Mouse (Mus musculus) layer of hippocampus, adult 9-10 months (tissue): ENCODE measurements around the gene Nup88.

Experiments used
- DNase-seq: peaks from one replicate; pipeline ENCODE4 v3.0.0; 2022; ENCODE audit warnings: low spot score

Gene Nup88

DNA sequence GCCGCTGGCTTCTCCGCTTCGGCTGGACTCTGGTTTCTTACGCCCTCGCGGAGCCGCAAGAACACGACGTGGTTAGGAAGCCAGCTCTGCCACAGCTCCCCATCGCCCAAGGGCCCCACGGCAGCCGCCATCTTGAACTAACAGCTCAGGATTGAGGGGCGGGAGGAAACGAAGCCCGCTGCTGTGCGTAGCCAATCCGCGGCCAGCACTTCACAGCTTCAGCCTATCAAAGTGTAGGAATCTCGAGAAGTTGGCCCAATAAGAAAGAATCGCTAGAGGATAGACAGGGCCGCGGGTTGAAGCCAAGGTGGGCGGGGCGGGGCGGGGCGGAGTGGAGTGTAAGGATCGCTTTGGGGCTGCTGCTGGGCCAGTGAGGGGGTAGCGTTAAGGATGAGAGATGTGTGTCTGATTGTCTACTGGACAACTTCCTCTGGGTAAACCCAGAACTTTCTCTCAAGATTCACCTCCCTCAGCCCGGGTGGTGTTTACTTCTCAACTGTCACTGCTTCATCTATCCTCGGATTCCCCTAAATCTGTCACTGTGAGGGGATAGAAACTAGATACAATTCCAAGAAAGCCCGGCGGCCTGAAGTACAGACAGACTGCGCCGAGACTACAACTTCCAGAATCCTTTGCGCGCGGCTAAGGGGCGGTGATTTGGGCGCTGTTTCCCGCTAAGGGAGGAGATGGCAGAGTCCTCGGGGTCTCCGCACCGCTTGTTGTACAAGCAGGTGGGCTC, at the start of gene Nup88, which contains the start of gene Rpain:
Gene Nup88, minus strand, starts transcription at position 153 of the 739 bp plus-strand sequence.
Gene Rpain, plus strand, starts transcription at position 393 of the 739 bp plus-strand sequence.
- peak; percentile 93 for DNase-seq

DNA sequence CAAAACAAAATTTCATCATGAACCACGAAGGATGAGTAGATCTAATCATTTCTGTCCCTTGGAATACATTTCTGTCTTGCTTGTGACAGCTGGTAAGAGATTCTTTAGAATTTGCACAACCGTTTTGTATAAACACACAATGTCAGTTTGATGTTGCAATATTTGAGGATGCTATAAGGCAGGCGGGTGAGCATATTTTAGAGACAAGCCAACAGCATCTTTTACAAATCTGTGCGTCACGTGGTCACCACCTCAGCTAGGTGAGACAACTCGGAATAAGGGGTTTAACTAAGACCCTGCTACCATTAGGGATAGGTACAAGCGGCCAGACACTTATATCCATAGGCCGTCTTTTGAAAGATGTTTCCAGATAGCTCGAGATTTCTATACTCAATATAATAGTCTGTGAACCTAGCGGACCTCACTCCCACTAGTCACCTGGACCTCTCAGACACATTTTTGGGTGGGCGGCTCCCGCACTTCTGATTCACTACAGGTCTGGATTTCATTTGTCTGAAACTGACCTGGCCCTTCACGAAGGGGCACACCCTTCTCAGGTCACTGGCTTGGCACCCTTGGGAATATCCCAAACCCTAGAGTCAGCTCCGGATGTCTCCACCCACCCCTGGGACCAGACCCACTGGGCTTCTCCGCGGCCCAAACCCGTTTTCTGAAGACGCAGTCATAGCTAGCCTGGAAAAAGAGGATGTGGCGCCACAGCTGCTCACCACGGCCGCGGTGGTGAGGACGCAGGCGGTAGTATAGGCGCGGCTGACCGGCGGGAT, 48.8 kb upstream of the Nup88 start:
- DNase-seq = no peak

DNA sequence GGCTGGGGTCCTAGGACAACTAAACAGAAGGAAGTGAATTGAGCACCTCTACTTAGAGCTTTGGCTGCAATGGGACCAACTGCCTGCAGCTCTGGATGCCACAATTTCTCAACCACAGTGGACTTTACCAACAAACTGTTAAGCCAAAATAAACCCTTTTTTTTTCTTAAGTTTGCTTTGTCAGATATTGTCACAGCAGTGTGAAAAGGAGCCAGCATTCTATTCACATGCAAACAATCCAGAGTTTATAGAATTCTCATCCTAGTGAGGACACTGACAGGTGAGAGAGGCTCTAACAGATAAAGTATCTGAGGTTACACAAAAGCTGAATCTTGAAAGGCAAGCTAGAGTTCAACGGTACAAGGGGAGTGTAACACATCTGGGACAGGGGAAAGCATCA, 47.3 kb upstream of the Nup88 start:
- DNase-seq = no peak

DNA sequence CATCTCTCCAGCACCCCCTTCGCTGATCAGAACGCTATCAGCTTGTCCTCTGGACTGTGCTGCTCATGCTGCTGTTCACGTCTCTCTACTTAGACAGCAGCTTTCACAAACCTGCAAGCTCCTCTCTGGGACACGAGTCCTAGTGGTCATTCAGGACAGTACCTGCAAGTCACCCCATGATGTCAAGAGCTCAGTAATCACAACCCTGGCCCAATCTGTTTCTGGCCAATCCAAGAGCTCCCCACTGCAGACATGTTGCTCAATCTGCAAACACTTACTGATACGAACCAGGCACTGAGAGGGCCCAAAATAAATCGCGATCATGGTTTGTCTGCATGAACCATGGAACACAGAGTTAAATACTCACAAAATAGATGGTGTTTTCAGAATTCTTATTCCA, 43.0 kb upstream of the Nup88 start:
- no peak for DNase-seq

DNA sequence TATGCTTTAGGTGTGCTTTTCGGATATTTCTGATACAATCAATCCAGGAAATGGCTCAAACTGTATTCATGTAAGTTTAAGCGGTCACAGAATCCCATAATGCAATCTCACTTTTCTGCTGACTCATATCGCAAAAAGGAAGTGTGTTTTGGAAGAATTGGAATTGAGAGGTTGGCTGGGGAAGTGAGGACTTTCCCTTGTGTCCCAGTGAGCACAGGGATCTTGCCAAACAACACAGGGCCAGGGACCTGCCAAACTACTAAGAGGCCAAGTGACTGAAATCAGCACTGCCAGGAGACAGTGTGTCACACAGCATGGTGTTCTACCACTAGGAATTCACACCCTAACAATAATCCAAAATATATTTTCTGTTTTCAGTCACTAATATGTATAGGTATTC, 38.5 kb upstream of the Nup88 start:
- no peak for DNase-seq

DNA sequence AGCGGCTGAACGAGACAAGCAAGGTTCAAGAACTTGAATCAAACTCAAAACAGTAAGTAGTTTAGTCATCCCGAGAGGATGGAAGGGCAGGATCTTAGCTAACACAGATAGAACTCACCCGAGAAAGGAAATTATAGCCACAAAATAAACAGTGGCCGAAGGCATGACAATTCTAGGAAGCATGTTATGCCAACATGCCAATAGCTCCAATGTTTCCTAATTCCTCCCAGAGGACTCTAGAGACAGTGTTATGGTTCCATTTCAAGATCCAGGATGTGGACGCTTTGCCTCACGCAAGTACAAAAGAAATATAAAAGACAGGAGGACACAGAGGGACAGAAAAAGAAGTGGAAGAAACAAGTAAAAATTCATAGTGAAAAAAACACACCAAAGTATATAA, 38.1 kb upstream of the Nup88 start:
- DNase-seq = no peak

DNA sequence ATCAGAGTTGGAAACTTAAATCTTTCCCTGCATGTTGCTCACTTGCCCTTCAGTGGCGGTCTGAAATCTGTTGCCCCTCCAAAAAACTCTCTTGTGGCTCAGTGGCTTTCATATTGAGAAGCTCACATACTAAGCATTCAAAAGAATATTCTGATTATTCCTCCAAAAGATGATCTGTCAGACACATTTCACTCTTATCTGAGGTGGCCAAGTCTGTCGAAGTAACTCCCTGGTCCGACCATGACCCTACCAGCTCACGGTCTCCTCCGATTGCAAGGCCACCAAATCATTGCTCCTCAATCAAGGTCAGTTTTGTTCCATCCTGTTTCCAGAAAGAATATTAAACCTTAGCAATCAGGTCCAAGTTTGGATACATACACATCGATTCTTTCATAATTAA, 37.3 kb upstream of the Nup88 start:
- DNase-seq = no peak

DNA sequence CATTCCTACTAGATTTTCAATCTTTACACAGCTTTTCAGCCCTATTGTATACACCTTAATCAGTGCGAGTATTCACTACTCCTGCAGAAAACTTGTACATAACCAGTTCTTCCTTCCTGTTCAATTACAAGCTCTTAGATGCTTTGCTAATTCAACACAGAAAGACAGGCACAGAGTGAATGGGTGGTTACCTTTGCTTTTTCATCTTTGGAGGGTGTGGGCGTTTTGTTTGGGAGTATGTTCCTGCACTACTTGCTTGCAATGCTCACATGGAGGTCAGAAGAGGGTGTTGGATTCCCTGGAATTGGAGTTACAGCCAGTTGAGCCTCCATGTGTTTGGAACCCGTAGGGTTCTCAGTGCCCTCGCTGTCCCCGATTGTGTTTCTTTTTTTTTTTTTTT, 35.3 kb upstream of the Nup88 start:
- no peak for DNase-seq

DNA sequence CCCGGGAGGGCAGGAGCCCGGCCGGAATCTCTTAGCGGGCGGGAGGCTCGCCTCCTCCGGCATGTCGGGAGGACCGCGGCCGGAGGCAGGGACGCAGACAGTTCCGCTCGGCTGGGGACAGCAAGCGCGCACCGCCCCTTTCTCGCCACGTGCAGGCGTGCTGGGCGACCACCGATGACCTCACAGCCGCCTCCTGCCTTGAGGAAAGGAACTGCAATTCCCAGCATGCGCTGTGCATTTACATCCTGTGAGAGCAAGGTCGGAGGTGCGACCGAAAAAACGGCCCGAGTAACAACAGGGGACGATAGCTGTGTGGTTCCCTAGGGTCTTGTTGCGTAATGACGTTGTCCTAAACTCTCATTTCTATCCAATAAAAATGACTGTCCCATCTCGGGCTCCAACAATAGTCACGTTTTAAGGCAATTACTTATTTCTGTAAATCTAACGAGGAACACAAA, 34.6 kb upstream of the Nup88 start, which contains the start of gene Dhx33:
Gene Dhx33, minus strand, starts transcription at position 122 of the 458 bp plus-strand sequence.
- DNase-seq = peak; percentile 90

DNA sequence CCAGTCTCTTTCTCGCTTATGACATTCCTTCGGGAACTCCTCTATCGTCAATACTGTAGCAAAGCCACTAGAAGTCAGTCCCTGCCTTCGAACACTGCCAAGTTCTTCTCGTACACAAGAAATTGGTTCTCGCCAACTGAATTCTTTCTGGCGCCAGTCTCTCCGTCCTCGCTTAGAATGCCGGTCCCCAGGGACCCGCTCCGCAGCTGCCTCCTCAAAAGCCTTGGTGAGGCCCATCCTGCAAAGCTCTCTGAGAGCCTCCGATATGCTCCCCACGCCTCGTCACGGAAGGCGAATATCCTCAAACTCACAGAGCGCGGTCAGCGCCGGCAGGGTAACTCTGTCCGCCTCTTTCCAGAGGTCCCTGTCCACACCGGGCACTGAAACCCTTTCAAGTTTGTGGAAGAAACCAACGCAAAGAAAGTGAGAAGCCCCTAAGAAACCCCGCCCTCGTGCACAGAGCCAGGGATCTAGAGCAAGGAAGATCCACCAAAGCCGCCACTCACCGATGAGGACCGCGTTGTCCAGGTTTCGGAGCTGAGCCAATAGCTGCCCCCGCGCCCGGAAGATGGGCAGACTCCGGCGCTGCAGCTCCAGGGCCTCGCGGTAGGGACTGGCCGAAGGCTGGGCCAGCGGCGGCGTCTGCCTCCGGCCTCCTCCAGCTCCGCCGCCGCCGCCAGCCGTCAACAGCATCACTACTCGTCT, 34.0 kb upstream of the Nup88 start:
- no peak for DNase-seq

DNA sequence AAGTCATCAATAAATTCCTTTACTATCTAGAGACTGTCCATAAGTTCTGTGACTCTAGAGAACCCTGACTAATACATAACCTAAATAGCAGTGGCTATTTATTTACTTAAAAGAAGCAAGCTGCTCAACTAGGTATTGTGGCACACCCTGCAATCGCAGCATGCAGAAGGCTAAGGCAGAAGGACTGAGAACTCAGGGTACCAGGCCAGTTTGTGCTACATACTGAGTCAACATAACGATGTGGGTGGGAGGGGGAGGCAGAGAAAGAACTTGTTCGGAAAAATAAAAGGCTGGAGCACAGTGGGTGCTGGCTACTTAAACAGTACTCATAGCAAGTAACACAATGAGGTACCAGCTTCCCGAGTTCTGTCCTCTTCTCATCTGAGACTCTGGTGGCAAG, 31.4 kb upstream of the Nup88 start:
- DNase-seq = peak; percentile 63

DNA sequence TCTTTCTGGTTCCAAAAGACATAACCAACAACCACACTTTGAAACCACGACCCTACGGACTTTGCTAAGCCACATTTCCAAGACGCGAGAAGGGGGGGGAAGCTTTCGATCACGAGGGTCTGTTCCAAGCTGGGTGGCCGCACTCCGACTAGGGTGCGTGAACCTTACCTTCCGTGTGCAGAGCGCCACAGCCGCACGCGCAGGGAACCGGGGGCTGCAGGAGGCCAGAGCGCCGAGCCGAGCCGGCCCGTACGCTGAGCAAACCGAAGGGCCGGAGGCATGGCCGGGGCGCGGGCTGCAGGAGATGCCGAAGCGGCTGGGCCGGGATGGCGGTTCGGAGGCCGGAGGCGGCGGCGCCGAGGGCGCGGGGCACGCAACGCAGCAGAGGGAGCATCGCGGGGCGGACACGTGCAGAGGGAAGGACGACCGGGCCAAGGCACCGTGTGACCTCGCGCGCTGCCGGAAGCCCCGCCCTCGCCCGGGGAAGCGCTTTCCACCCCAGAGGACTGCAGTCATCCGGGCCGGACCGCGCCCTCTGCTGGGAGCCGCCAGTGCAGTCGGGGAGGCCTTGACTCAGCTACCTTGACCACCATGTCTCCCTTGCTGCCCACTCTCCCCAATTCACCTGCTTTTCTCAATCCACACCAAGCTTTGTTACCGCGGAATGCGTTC, 12.9 kb upstream of the Nup88 start, which contains the start of gene C1qbp:
Gene C1qbp, minus strand, starts transcription at position 470 of the 672 bp plus-strand sequence.
- DNase-seq = peak; percentile 82

DNA sequence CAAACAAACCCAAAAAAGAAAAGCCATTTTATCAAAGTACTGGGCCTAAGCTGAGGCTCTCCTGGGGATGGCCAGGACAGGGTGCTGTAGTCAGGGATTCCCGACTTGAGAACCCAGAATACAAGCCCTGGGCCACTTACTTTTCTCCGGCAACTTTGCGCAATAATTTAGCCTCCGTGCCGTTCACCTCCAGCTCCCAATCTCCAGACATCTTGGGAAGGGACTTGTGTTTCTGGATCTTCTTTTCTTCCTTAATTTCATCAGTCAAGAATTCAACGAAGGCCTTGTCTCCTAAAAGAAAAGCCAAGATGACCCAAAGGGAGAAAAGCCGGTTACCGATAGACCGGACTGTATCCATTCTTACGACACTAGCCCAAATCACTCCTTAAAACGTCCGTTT, 12.3 kb upstream of the Nup88 start:
- no peak for DNase-seq

DNA sequence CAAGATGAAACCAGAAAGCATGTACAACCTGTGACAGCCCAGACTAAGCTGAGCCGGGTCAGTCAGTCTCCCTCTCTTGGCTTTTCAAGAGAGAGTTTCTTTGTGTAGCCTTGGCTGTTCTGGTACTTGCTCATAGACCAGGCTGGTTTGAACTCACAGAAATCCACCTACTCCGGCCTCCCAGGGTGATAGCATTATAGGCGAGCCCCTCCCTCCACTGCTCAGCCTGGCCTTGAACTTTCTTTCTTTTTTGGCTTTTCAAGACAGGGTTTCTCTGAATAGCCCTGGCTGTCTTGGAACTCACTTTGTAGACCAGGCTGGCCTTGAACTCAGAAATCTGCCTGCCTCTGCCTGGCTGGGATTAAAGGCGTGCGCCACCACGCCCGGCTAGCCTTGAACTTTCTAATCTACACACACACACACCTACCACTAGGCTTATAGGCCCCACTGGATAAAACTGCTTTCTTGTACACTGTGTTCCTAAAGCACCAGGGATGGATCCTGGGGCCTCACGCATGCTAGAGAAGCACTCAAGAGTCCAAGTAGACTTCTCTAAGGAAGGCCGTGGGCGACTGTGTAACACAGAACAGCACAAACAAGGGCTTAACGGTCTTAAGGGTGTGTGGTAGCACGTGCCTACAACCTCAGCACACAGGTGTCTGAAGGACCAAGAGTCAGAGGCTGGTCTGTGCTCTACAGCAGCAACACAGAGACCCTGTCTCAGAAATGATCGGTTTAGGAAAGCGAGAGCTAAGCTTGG, 11.2 kb upstream of the Nup88 start:
- DNase-seq = no peak

DNA sequence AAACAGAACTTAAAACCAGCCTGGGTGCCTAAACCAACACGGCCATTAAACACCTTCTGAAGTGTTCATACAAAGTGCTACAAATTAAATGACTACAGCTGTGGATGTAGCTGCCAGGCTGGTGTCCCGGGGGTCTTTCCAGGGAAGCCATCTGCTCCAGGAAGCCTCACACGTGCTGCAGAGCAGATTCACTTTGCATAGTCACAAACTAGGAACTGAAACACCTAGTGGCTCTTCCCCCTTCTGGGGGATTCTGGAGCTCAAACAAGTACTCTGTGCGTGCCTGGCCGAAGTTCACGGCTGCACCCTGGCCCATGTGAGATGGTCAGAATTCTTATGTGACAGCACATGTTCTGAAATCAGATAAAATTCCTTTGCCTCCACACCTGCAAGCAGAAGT, 10.5 kb upstream of the Nup88 start:
- no peak for DNase-seq

DNA sequence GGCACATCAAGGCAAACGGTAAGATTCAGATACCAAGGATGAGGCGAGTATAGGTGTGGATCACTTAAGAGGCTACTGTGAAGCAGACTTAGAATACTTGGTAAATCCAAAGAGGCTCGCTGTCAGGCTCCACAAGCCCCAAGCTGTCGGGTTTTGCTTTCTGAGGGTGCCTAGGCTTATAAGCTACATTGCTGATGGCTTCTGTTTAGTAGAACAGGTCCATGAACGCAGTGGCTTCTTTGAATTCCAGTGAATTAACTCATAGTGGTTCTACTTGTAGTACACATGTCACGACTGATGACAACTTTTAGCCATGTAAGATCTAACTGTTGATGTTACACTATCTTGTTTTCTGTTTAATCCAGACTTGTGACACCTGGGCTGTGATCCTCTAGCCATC, 7.5 kb upstream of the Nup88 start:
- no peak for DNase-seq

DNA sequence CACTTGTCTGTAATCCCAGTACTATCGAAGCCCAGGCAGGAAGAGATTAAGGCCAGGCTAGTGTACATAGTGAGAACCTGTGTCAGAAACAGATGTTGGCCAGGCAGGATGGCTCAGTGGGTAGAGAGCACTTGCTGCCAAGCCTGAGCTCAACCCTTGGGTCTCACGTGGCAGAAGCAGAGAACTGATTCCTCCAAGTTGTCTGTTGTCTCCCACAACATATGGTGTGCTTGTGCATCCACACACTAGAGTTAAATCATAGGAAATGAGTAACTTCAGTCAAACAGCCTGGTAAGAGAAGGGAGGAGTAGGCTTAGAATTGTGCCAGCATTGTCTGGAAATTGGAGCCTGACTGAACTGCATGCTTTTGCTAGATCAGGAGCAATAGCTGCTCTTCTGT, 5.4 kb upstream of the Nup88 start:
- peak; percentile 31 for DNase-seq

DNA sequence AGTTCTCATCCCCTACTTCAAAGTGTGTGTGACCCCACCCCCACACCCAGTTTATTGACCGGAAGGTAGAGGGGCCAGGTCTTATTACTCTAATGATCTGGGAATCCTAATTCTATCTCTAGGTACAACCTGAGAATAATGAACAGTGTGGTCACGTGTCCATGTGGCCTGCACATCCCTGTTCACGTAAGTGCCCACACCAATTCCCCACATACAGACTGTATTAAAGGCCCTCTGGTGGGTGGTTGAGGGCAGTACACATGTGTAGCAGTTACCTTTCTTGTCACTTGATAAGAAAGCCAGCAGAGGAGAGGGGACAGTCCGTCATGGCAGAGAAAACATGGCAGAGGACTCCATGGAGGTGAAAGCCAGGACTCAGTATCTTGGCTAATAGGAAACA, 4.2 kb upstream of the Nup88 start:
- DNase-seq = no peak

DNA sequence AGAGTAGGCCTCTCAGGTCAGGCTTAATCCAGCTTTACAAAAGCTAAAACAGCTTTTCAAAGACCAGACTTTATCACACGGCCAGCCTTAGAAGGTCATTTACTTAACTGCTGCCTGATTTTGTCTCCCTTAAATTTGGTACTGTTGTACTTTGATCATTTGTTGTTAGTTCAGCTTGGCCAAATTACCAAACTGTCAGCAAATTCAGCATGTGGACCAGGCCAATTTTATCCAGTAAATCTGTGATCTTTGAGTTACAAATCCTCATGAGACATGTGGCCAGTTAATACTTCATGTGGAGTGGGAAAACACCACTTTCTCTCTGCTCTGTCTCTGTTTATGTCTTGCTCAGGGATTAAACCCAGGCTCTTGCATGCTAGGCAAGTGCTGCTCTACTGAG, 2.8 kb upstream of the Nup88 start:
- no peak for DNase-seq

DNA sequence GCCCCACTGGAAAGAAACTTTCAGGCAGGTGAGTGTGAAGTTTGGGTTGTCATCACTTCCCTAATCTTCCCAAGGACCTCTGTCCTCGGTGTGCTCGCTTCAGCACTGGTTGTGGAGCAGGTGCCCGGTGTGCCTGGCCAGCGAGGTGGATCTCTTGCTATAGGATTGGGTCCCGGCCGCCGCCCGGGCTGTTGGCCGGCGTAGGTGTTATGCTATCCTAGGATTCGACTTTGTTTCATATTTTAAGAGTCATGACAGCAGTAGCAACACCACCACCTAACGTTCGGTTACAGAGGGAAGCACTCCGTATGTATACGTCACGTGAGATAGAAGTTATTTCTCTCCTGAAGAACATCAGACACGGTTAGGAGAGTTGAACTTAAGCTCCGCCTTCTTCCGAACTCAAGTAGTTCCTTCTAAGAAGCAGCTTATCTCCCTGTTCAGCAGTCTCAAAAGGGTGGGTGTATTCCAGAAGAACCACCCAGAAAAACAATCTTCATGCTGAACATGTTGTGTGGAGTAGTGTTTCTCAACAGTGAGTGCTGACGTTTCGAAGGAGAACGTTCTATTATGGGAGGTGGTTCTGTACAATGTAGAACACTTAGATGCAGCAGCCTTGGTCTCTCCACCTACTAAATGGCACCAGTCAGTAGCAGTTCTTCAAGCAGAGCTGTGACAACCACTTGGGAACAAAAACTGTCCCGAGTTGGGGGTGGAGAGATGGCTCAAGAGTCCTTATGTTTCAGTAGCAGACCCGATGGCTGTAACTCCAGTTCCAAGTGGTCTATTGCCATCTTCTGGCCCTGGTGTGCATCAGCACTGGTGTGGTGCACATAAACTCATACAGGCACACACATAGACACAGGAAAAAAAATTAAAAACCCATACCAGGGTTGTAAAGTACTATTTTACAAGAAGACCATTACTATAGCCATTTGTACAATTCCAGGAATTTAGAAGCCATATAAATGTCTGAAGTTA, 1.1 kb upstream of the Nup88 start:
- DNase-seq = no peak
